ENCODE assay signal across 9 mouse cellular contexts in the genomic region with DNA sequence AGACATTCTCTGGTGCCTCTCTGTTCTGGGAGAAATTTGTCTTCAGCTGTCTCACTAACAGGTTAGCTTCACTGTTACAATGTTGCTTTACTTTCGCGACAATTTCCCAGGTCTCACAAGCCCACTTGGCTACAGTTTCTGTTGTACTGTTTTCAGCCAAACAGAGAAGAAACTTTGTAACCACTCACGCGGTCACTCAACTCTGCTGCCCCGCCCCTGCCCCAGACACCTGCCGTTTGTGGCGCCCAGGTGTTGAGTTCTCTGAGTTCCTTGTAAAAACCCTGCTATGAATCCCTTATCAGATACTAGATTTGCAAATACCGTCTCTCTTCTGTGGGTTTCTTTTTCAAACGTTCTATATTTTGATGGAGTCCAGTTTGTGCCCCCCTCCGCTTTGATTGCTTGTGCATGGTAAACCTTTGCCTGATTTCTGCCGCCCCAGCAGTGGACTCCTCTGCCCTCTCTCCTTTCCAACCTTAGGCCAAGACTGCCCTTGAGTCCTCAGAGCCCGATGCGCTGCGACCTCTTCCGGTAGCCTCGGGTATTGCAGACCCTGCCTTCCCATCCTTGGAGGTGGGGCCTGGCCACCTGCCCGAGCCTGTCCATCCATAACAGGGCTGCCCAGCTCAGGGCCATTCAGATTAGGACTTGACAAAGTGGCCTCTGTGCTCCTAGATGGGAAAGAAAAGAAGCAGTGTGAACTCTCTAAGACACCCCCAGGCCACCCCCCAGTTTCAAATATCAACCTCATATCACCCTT. TPM values are rescaled to one million over a fixed set of nuclear protein-coding genes. Genes with fewer than 3 reads are reported as not detected.
A peak's percentile ranks its signal among the peaks of the same experiment; 100 is the strongest.
DNase-seq lines count a peak whose midpoint lies in the region; ATAC-seq lines count a peak whose summit lies in the region.
"Had no signal": no experiment of that assay in that cellular context is flagged by ENCODE, and none has a peak within 500 bp of the region (broad histone marks: within the 10 kb centered on the region; RNA-seq: fewer than 3 reads in every experiment).

No protein-coding gene starts in this region.

- no peak overlapping the region for H3K27ac ChIP-seq in midbrain, embryonic 15.5 days
- H3K27ac ChIP-seq: macrophage had no signal

- H3K4me3 ChIP-seq in midbrain, embryonic 15.5 days, result no peak overlapping the region

- H3K4me1 ChIP-seq in midbrain, embryonic 15.5 days, result no peaks in the 10 kb centered on the region

- no peak overlapping the region for H3K4me2 ChIP-seq in midbrain, embryonic 15.5 days

- H3K27me3 ChIP-seq in midbrain, embryonic 15.5 days (replicated peaks), result no peaks in the 10 kb centered on the region

- H3K36me3 ChIP-seq in midbrain, embryonic 15.5 days (replicated peaks), result no peaks in the 10 kb centered on the region

- ATAC-seq in midbrain, embryonic 15.5 days (replicated peaks), result 0 out of 2 replicates have a peak, but pooled peaks have one; percentile 20
- no peak for ATAC-seq in inflammation-experienced regulatory T-cells, adult 6 months

- intact Hi-C loops in left cerebral cortex, postnatal 4 days (cut with DNase I), result loop anchor here (10.0 kb wide), 2 partner anchors 115 to 515 kb away; no protein-coding TSS in a partner anchor

- 18% methylated on average over 17 of the region's 17 CpGs for WGBS in midbrain, embryonic 15.5 days

- H3K9ac ChIP-seq in midbrain, embryonic 15.5 days, result no peak overlapping the region

- DNase-seq in adrenal gland, adult (ENCODE audit: inconsistent age in 2 of 2, low spot score in 1 of 2), result peak; percentile 92 to 98
- DNase-seq in embryo, embryonic 11 days, result peak; percentile 80
- peak; percentile 86 to 91 for DNase-seq in gastrocnemius, postnatal 4 days (ENCODE audit: low spot score in 2 of 2)
- peak; percentile 97 for DNase-seq in kidney, adult 18-20 months
- DNase-seq in left cerebral cortex, postnatal 4 days, result peak; percentile 97
- DNase-seq in spleen, adult 12 weeks (ENCODE audit: low spot score), result peak; percentile 55

- H3K9me3 ChIP-seq in midbrain, embryonic 15.5 days, result no peaks in the 10 kb centered on the region

RNA-seq across cellular contexts. Expression of gene Ninj1, which starts 17.7 kb away (rescaled TPM):
- 10 to 100 TPM; 23.7 to 26.1 TPM for total RNA-seq in gastrocnemius, postnatal 4 days (2021)
- 10 to 100 TPM; 17.2 to 17.4 TPM for total RNA-seq in left cerebral cortex, postnatal 4 days (2021)
- polyA plus RNA-seq in midbrain, embryonic 15.5 days (2015; fragmentation: Nextera tagmentation; extraction: Ambion mirVana), result 21.2 and 22.8 TPM in 2 replicates
- 10 to 100 TPM; 19.6 to 30.9 (median 29.4) TPM for polyA plus RNA-seq in inflammation-experienced regulatory T-cells, adult 6 months (2017; shearing (Covaris generic))

RNA-seq across cellular contexts. Expression of gene Wnk2, which starts 21.8 kb away (rescaled TPM):
- 10 to 100 TPM; 53.8 to 57.2 TPM for total RNA-seq in gastrocnemius, postnatal 4 days (2021)
- 100 to 1,000 TPM; 134 to 137 TPM for total RNA-seq in left cerebral cortex, postnatal 4 days (2021)
- polyA plus RNA-seq in midbrain, embryonic 15.5 days (2015; fragmentation: Nextera tagmentation; extraction: Ambion mirVana), result 26.0 and 27.8 TPM in 2 replicates
- not detected for polyA plus RNA-seq in inflammation-experienced regulatory T-cells, adult 6 months (2017; shearing (Covaris generic))
- polyA plus RNA-seq: macrophage had no signal

RNA-seq across cellular contexts. Expression of gene Card19, which starts 46.2 kb away (rescaled TPM):
- total RNA-seq in gastrocnemius, postnatal 4 days (2021), result 10 to 100 TPM; 54.5 to 62.9 TPM
- total RNA-seq in left cerebral cortex, postnatal 4 days (2021), result 10 to 100 TPM in 1 of 2 experiments, 1 to 10 TPM in 1; 7.6 to 12.6 TPM
- 25.1 and 29.3 TPM in 2 replicates for polyA plus RNA-seq in midbrain, embryonic 15.5 days (2015; fragmentation: Nextera tagmentation; extraction: Ambion mirVana)
- polyA plus RNA-seq in inflammation-experienced regulatory T-cells, adult 6 months (2017; shearing (Covaris generic)), result 10 to 100 TPM; 58.3 to 83.2 (median 61.4) TPM

Comparison
In these comparisons a context has a peak if more than half of its experiments do, and no peak if none do; other contexts are left out.
1. RNA of gene Card19, which starts 46.2 kb away (total RNA-seq): 54.5 to 62.9 TPM in gastrocnemius, postnatal 4 days; 7.6 to 12.6 TPM in left cerebral cortex, postnatal 4 days; every median in the first group is over 4 times any median in the second.
2. Peak in every context shown above with its lines, with median percentiles within 50 percentile points of each other: DNase-seq.